Mouse (Mus musculus): Measurements from ENCODE around the gene Pla2g2c. TPM values are rescaled to one million over a fixed set of nuclear protein-coding genes. Genes with fewer than 3 reads are reported as not detected.

Pla2g2c gene
- polyA plus RNA-seq, 1 experiment: not detected

DNA sequence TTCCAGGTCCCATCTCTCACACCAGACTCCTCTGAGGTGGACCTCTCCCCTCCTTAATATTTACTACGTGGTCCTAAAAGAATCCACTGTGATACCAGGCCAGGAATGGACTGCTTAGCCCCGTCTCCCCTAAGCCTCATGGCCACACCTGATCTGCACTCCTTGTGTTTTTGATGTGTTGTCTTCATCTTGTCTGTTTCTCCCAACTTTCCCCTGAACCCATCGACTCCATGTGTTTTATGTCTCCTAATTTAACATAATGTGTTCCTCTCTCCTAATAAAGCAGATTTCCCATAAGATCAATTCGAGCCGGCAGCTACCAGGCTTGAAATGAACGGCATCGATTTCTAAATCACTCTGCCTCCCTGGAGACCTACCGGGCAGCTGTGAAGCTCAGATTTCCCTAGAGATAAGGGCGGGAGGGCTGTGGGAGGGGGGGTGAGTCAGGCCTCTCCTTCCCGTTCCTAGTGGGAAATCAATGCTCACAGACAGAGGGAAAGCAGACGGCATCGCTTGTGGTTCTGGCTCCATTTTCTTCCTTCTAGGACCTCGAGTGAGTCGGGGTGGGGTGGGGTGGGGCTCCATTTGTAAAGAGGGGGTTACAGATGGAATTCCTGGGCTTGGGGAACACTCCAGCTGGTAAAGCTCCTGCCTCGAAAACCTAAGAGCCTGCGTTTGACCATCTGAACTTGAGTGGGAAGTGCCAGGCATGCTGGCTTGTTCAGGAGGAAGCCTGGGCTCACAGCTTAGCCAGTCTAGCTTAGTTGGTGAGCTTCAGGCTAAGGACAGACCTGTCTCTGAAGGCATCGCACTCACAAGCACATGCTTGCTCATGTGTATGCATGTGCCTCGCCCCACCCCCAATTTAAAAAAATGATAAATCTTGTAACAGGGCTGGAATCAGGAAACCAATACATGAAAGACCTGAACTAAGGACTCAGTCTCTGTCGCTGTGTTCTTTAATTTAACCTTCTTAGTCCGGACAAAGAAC lies 53.1 kb downstream of the Pla2g2c start:
- Histone ChIP-seq H3K4me2 (ENCODE audit: low read depth) (no peak overlapping the region), H3ac (ENCODE audit: control insufficient read depth, insufficient read length) (no peak overlapping the region), H3K4me3 (no peak overlapping the region), H3K79me2 (ENCODE audit: control insufficient read depth, insufficient read depth) (no peaks in the 10 kb centered on the region), H3K27me3 (ENCODE audit: control insufficient read depth, insufficient read depth, insufficient read length) (peaks cover 17% of the 10 kb centered on the region), H3K36me3 (ENCODE audit: control insufficient read depth, insufficient read depth) (no peaks in the 10 kb centered on the region)
- TF ChIP-seq SRF (IDR thresholded peaks at IDR 0.05; ENCODE audit: control insufficient read depth, insufficient read length, low read depth) (no peak), REST (IDR thresholded peaks at IDR 0.05; ENCODE audit: insufficient read depth, insufficient read length) (no peak), MYOD1 (IDR thresholded peaks at IDR 0.05; ENCODE audit: control insufficient read depth in 1 of 3, insufficient read length in 2 of 3, low read depth in 2 of 3) (no peak), POLR2A (IDR thresholded peaks at IDR 0.05; ENCODE audit: insufficient read length, low read depth) (no peak), E2F4 (IDR thresholded peaks at IDR 0.05; ENCODE audit: insufficient read depth) (no peak), MYOG (IDR thresholded peaks at IDR 0.05; ENCODE audit: control insufficient read depth in 1 of 3, insufficient read depth in 1 of 3, insufficient read length in 2 of 3, low read depth in 2 of 3) (no peak), CEBPB (IDR thresholded peaks at IDR 0.05; ENCODE audit: insufficient read depth, poor library complexity, severe bottlenecking) (no peak), USF1 (IDR thresholded peaks at IDR 0.05; ENCODE audit: low read depth) (no peak), MAX (IDR thresholded peaks at IDR 0.05; ENCODE audit: low read depth) (no peak), POLR2AphosphoS2 (IDR thresholded peaks at IDR 0.05; ENCODE audit: insufficient read length, low read depth) (no peak), TCF12 (IDR thresholded peaks at IDR 0.05; ENCODE audit: insufficient read depth, poor library complexity, severe bottlenecking) (no peak), TCF3 (IDR thresholded peaks at IDR 0.05; ENCODE audit: insufficient read length, low read depth) (no peak)

DNA sequence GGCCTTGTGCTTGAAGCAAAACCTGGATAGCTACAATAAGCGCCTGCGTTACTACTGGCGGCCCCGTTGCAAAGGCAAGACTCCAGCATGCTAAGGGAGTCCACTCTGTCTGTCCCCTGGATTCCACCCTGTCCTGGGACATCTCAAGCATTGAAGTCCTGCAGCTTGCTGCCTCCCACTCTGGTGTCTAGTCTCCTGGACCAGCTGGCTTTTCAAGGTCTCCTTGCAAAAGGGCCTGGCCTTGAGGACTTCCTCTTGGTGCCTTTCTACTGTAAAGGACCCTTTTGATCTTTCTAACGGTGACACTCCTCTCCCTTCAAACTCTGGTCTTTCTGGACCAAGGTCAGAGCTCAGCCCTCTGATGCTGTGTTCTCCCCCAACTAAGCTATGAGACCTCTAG lies 55.7 kb downstream of the Pla2g2c start:
- H3ac ChIP-seq (ENCODE audit: control insufficient read depth, insufficient read length): no peak overlapping the region
- H3K36me3 ChIP-seq (ENCODE audit: control insufficient read depth, insufficient read depth): no peaks in the 10 kb centered on the region
- no peak overlapping the region for H3K4me3 ChIP-seq
- H3K79me2 ChIP-seq (ENCODE audit: control insufficient read depth, insufficient read depth): no peaks in the 10 kb centered on the region
- peaks cover 16% of the 10 kb centered on the region for H3K27me3 ChIP-seq (ENCODE audit: control insufficient read depth, insufficient read depth, insufficient read length)
- H3K4me2 ChIP-seq (ENCODE audit: low read depth): no peak overlapping the region
- TF ChIP-seq POLR2A (IDR thresholded peaks at IDR 0.05; ENCODE audit: insufficient read length, low read depth) (no peak), TCF12 (IDR thresholded peaks at IDR 0.05; ENCODE audit: insufficient read depth, poor library complexity, severe bottlenecking) (no peak), REST (IDR thresholded peaks at IDR 0.05; ENCODE audit: insufficient read depth, insufficient read length) (no peak), TCF3 (IDR thresholded peaks at IDR 0.05; ENCODE audit: insufficient read length, low read depth) (no peak), E2F4 (IDR thresholded peaks at IDR 0.05; ENCODE audit: insufficient read depth) (no peak), CEBPB (IDR thresholded peaks at IDR 0.05; ENCODE audit: insufficient read depth, poor library complexity, severe bottlenecking) (no peak), POLR2AphosphoS2 (IDR thresholded peaks at IDR 0.05; ENCODE audit: insufficient read length, low read depth) (no peak), USF1 (IDR thresholded peaks at IDR 0.05; ENCODE audit: low read depth) (no peak), MAX (IDR thresholded peaks at IDR 0.05; ENCODE audit: low read depth) (no peak), SRF (IDR thresholded peaks at IDR 0.05; ENCODE audit: control insufficient read depth, insufficient read length, low read depth) (no peak), MYOG (IDR thresholded peaks at IDR 0.05; ENCODE audit: control insufficient read depth in 1 of 3, insufficient read depth in 1 of 3, insufficient read length in 2 of 3, low read depth in 2 of 3) (no peak), MYOD1 (IDR thresholded peaks at IDR 0.05; ENCODE audit: control insufficient read depth in 1 of 3, insufficient read length in 2 of 3, low read depth in 2 of 3) (no peak)

DNA sequence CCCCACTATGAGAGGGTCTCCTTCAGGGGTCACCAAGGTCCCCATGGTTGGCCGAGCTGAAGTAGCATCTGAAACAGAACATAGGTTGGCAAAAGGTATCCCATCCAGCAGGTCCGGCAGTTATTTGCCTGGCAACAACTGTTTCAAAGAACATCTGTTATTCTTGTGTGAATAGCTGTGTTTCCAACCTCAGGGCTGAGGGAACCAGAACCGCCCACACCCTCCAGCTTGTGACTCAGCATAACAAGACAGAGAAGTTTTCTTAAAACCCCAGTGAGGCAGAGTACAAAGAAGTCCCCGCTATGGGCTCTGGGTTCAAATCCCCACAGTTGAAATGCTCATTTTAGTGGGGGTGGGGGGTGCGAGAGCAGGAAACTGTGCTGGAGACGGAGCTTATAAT lies 57.5 kb downstream of the Pla2g2c start:
- TF ChIP-seq MYOD1 (IDR thresholded peaks at IDR 0.05; ENCODE audit: control insufficient read depth in 1 of 3, insufficient read length in 2 of 3, low read depth in 2 of 3): no peak
- TF ChIP-seq USF1 (IDR thresholded peaks at IDR 0.05; ENCODE audit: low read depth): no peak
- TF ChIP-seq TCF12 (IDR thresholded peaks at IDR 0.05; ENCODE audit: insufficient read depth, poor library complexity, severe bottlenecking): no peak
- no peak for TF ChIP-seq POLR2AphosphoS2 (IDR thresholded peaks at IDR 0.05; ENCODE audit: insufficient read length, low read depth)
- TF ChIP-seq CEBPB (IDR thresholded peaks at IDR 0.05; ENCODE audit: insufficient read depth, poor library complexity, severe bottlenecking): no peak
- TF ChIP-seq MAX (IDR thresholded peaks at IDR 0.05; ENCODE audit: low read depth): no peak
- no peak for TF ChIP-seq TCF3 (IDR thresholded peaks at IDR 0.05; ENCODE audit: insufficient read length, low read depth)
- no peak for TF ChIP-seq POLR2A (IDR thresholded peaks at IDR 0.05; ENCODE audit: insufficient read length, low read depth)
- no peak for TF ChIP-seq REST (IDR thresholded peaks at IDR 0.05; ENCODE audit: insufficient read depth, insufficient read length)
- TF ChIP-seq E2F4 (IDR thresholded peaks at IDR 0.05; ENCODE audit: insufficient read depth): no peak
- no peak for TF ChIP-seq SRF (IDR thresholded peaks at IDR 0.05; ENCODE audit: control insufficient read depth, insufficient read length, low read depth)
- H3K36me3 ChIP-seq (ENCODE audit: control insufficient read depth, insufficient read depth): no peaks in the 10 kb centered on the region
- no peak overlapping the region for H3K4me2 ChIP-seq (ENCODE audit: low read depth)
- no peak overlapping the region for H3K4me3 ChIP-seq
- no peaks in the 10 kb centered on the region for H3K79me2 ChIP-seq (ENCODE audit: control insufficient read depth, insufficient read depth)
- H3K27me3 ChIP-seq (ENCODE audit: control insufficient read depth, insufficient read depth, insufficient read length): peaks cover 20% of the 10 kb centered on the region
- no peak overlapping the region for H3ac ChIP-seq (ENCODE audit: control insufficient read depth, insufficient read length)

DNA sequence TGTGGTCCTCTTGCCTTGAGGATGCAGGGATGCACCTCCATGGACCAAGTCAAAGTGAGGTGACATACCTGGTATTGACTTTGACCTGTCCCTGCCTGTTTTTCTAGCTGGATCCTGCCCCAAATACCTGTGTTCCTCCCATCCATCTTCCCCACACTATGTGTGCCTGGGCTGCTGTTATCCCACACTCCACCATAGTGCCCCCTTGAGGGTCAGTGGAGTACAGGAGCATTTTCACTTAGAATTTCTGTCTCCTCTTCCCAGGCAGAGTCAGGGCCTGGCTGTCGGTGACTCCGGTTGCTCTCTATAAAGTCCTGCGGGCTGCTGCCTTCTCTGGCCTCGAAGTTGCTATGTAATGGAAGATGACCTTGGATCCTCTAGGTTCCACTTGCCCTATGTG lies 61.1 kb downstream of the Pla2g2c start:
- Histone ChIP-seq H3K4me3 (no peak overlapping the region), H3K79me2 (ENCODE audit: control insufficient read depth, insufficient read depth) (no peaks in the 10 kb centered on the region), H3ac (ENCODE audit: control insufficient read depth, insufficient read length) (no peak overlapping the region), H3K27me3 (ENCODE audit: control insufficient read depth, insufficient read depth, insufficient read length) (peaks cover 10% of the 10 kb centered on the region), H3K36me3 (ENCODE audit: control insufficient read depth, insufficient read depth) (no peaks in the 10 kb centered on the region), H3K4me2 (ENCODE audit: low read depth) (no peak overlapping the region)
- TF ChIP-seq MYOD1 (IDR thresholded peaks at IDR 0.05; ENCODE audit: control insufficient read depth in 1 of 3, insufficient read length in 2 of 3, low read depth in 2 of 3) (no peak), TCF12 (IDR thresholded peaks at IDR 0.05; ENCODE audit: insufficient read depth, poor library complexity, severe bottlenecking) (no peak), USF1 (IDR thresholded peaks at IDR 0.05; ENCODE audit: low read depth) (no peak), SRF (IDR thresholded peaks at IDR 0.05; ENCODE audit: control insufficient read depth, insufficient read length, low read depth) (no peak), POLR2A (IDR thresholded peaks at IDR 0.05; ENCODE audit: insufficient read length, low read depth) (no peak), MAX (IDR thresholded peaks at IDR 0.05; ENCODE audit: low read depth) (no peak), TCF3 (IDR thresholded peaks at IDR 0.05; ENCODE audit: insufficient read length, low read depth) (no peak), E2F4 (IDR thresholded peaks at IDR 0.05; ENCODE audit: insufficient read depth) (no peak), CEBPB (IDR thresholded peaks at IDR 0.05; ENCODE audit: insufficient read depth, poor library complexity, severe bottlenecking) (no peak)
